Comparison of ENCODE assay signal across 38 mouse cellular contexts in genomic region chrX:36385340-36385739, GRCm38 (mm10). TPM values are rescaled to one million over a fixed set of nuclear protein-coding genes. Genes with fewer than 3 reads are reported as not detected.
DNase-seq lines count a peak whose midpoint lies in the region; ATAC-seq and TF ChIP-seq lines count a peak whose summit lies in the region.
"Had no signal": no experiment of that assay in that cellular context is flagged by ENCODE, and none has a peak within 500 bp of the region (broad histone marks: within the 10 kb centered on the region; RNA-seq: fewer than 3 reads in every experiment).

No protein-coding gene starts in this region.

- DNase-seq in 416B (ENCODE audit: low read depth): peak; percentile 8
- DNase-seq in adrenal gland, adult 2 months: peak; percentile 60
- DNase-seq in adrenal gland, postnatal 36 days: peak; percentile 39 to 59
- DNase-seq in thymus, postnatal 0 days (ENCODE audit: low spot score): no peak
- DNase-seq in natural killer cell, adult 2 months (ENCODE audit: low spot score in 2 of 2): no peak
- DNase-seq: cerebellum, adult 8-10 months; cerebellum, postnatal 25 days; gastrocnemius, postnatal 36 days; heart, postnatal 10 days; kidney, adult 8-10 months; kidney, postnatal 4 days; layer of hippocampus, postnatal 36 days; left cerebral cortex, postnatal 4 days; liver, embryonic 13.5 days; lung, adult 18-20 months; lung, postnatal 14 days; right cerebral cortex, adult 18-20 months; thymus, adult 2 months; thymus, postnatal 4 days had no signal

- H3K27ac ChIP-seq in small intestine, adult 2 months (ENCODE audit: insufficient read depth, low read depth, low read length): 0 out of 2 replicates have a peak overlapping the region, but pooled peaks have one; percentile 35
- H3K27ac ChIP-seq: embryonic facial prominence, embryonic 10.5 days; embryonic facial prominence, embryonic 15.5 days; forebrain, embryonic 13.5 days; heart, embryonic 13.5 days; hindbrain, embryonic 10.5 days; hindbrain, embryonic 15.5 days; kidney, postnatal 0 days; limb, embryonic 15.5 days; liver, embryonic 13.5 days; midbrain, embryonic 10.5 days; midbrain, embryonic 15.5 days; neural tube, embryonic 12.5 days had no signal

- H3K4me3 ChIP-seq in small intestine, adult 2 months (ENCODE audit: low read depth, low read length): no peak overlapping the region
- H3K4me3 ChIP-seq: embryonic facial prominence, embryonic 10.5 days; embryonic facial prominence, embryonic 15.5 days; forebrain, embryonic 13.5 days; heart, embryonic 13.5 days; hindbrain, embryonic 10.5 days; hindbrain, embryonic 15.5 days; limb, embryonic 15.5 days; liver, embryonic 13.5 days; midbrain, embryonic 10.5 days; midbrain, embryonic 15.5 days; neural tube, embryonic 12.5 days had no signal

- ATAC-seq in erythroid progenitor cell, adult 5-6 weeks (replicated peaks; ENCODE audit: low FRiP score, poor library complexity, severe bottlenecking): no peak
- ATAC-seq: forebrain, embryonic 13.5 days; inflammation-experienced regulatory T-cells, adult 6 months; midbrain, embryonic 15.5 days; Patski had no signal

- TF ChIP-seq POLR2A in small intestine, adult 2 months (IDR thresholded peaks at IDR 0.05; ENCODE audit: low read depth, low read length): no peak

- H3K4me1 ChIP-seq in small intestine, adult 2 months (ENCODE audit: control insufficient read depth, insufficient read depth, insufficient read length, low read length): peaks cover 5% of the 10 kb centered on the region; the same call in 1 of the 2 replicates
- H3K4me1 ChIP-seq: embryonic facial prominence, embryonic 10.5 days; embryonic facial prominence, embryonic 15.5 days; forebrain, embryonic 13.5 days; heart, embryonic 13.5 days; hindbrain, embryonic 10.5 days; hindbrain, embryonic 15.5 days; limb, embryonic 15.5 days; liver, embryonic 13.5 days; midbrain, embryonic 10.5 days; midbrain, embryonic 15.5 days; neural tube, embryonic 12.5 days had no signal

- no peak for TF ChIP-seq CTCF in small intestine, adult 2 months (IDR thresholded peaks at IDR 0.05; ENCODE audit: extremely low read depth, insufficient read length, insufficient replicate concordance, low read depth, low read length)

- no peaks in the 10 kb centered on the region for H3K36me3 ChIP-seq in small intestine, adult 2 months (ENCODE audit: control insufficient read depth, insufficient read depth, low read length)
- H3K36me3 ChIP-seq: embryonic facial prominence, embryonic 10.5 days; embryonic facial prominence, embryonic 15.5 days; G1E; heart, embryonic 13.5 days; hindbrain, embryonic 10.5 days; hindbrain, embryonic 15.5 days; limb, embryonic 15.5 days; liver, embryonic 13.5 days; midbrain, embryonic 10.5 days; midbrain, embryonic 15.5 days; neural tube, embryonic 12.5 days had no signal

- no peaks in the 10 kb centered on the region for H3K27me3 ChIP-seq in small intestine, adult 2 months (ENCODE audit: control insufficient read depth, insufficient read depth, low read length)
- H3K27me3 ChIP-seq: embryonic facial prominence, embryonic 15.5 days; forebrain, embryonic 13.5 days; heart, embryonic 13.5 days; hindbrain, embryonic 15.5 days; limb, embryonic 15.5 days; liver, embryonic 13.5 days; midbrain, embryonic 15.5 days; neural tube, embryonic 12.5 days had no signal

RNA-seq across cellular contexts. Expression of gene Gm6268, which starts 15.7 kb away (rescaled TPM):
- total RNA-seq in adrenal gland, adult 2 months (2021): not detected
- not detected in 2 replicates for polyA plus RNA-seq in adrenal gland, adult 2 months (2012; rRNA removed)
- total RNA-seq in adrenal gland, postnatal 36 days (2021): not detected
- not detected in 2 replicates for polyA plus RNA-seq in small intestine, adult 2 months (2012; rRNA removed)
- not detected in 2 replicates for polyA plus RNA-seq in thymus, postnatal 0 days (2015; fragmentation: Nextera tagmentation; extraction: Ambion mirVana)
- total RNA-seq in erythroid progenitor cell, adult 5-6 weeks (2015; ENCODE audit: low replicate concordance): not detected in 2 replicates
- not detected in 2 replicates for total RNA-seq in erythroid progenitor cell, adult 5-6 weeks (2017; ENCODE audit: low replicate concordance)
- total RNA-seq: G1E; gastrocnemius, postnatal 36 days; heart, adult 8-10 months; heart, postnatal 10 days; layer of hippocampus, adult 8-10 months; layer of hippocampus, postnatal 36 days; left cerebral cortex, postnatal 4 days had no signal
- polyA plus RNA-seq: embryonic facial prominence, embryonic 10.5 days; embryonic facial prominence, embryonic 15.5 days; forebrain, embryonic 13.5 days; G1E; heart, embryonic 13.5 days; hindbrain, embryonic 10.5 days; hindbrain, embryonic 15.5 days; inflammation-experienced regulatory T-cells, adult 6 months; kidney, postnatal 0 days; limb, embryonic 15.5 days; liver, embryonic 13.5 days; midbrain, embryonic 10.5 days; midbrain, embryonic 15.5 days; neural tube, embryonic 12.5 days; Patski; spleen, adult 2 months; thymus, adult 2 months had no signal

RNA-seq across cellular contexts. Expression of gene Lonrf3, which starts 57.2 kb away (rescaled TPM):
- 1 to 10 TPM; 2.1 to 8.1 TPM for total RNA-seq in adrenal gland, adult 2 months (2021)
- 4.8 and 6.2 TPM in 2 replicates for polyA plus RNA-seq in adrenal gland, adult 2 months (2012; rRNA removed)
- total RNA-seq in adrenal gland, postnatal 36 days (2021): 1 to 10 TPM; 4.4 to 8.0 TPM
- polyA plus RNA-seq in small intestine, adult 2 months (2012; rRNA removed): 0.42 and 1.6 TPM in 2 replicates
- polyA plus RNA-seq in thymus, postnatal 0 days (2015; fragmentation: Nextera tagmentation; extraction: Ambion mirVana): 0.04 and 0.20 TPM in 2 replicates
- 2.1 and 4.0 TPM in 2 replicates for total RNA-seq in erythroid progenitor cell, adult 5-6 weeks (2015; ENCODE audit: low replicate concordance)
- total RNA-seq in erythroid progenitor cell, adult 5-6 weeks (2017; ENCODE audit: low replicate concordance): 0.26 and 4.7 TPM in 2 replicates
- total RNA-seq: G1E had no signal
- polyA plus RNA-seq: G1E; inflammation-experienced regulatory T-cells, adult 6 months had no signal

Comparison
In these comparisons a context has a peak if more than half of its experiments do, and no peak if none do; other contexts are left out.
1. DNase-seq: peak in 416B (single experiment), adrenal gland, adult 2 months (single experiment) and adrenal gland, postnatal 36 days (2 of 2); none in thymus, postnatal 0 days (single experiment) and natural killer cell, adult 2 months (0 of 2).